Mouse (Mus musculus) E14TG2a.4 (cell line): ENCODE measurements around the gene Fam163b.

Experiments
- CTCF ChIP-seq: conservative IDR thresholded peaks from 2 replicates; pipeline ENCODE4 v1.5.1; 2014; ENCODE audit warnings: low read length
- NANOG ChIP-seq: IDR thresholded peaks from 2 replicates; pipeline ENCODE4 v1.6.1; 2014; ENCODE audit warnings: borderline replicate concordance, low read length, mixed read lengths
- POU5F1 ChIP-seq: IDR thresholded peaks from 2 replicates; pipeline ENCODE4 v1.6.1; 2014; ENCODE audit warnings: low read length, borderline replicate concordance

DNA sequence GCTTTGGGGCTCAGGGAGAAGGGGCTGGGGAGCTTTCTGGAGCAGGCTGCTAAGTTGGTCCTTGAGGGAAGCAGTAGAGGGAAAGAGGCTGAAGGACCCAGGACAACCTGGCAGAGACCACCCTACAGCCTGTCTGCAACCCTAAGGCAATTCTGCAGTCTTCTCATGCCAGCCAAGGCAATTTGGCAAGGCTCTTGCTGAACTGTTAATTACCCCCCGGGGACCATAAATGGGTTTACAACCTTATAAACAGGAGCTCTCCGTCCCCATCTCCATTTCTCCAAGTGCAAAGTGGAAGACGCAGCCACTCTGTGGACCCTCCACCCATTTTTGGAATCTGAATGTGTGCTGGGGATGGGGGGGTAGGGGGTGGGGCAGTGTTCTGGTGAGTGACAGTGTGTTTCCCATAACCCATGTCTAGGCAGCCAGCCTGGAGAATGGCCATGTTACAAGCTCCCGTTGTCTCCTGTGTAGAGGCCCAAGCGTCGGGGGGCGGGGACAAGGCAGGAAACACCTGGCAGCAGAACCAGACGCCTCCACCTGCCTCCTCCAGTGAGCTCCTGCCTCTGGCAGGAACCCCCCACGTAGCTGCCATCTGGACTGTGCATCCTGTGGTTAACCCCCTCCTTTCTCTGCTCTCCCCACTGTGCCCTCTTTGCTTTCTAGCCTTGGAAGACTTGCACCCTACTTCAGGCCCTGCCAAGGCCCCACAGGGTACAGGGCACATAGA is 20.5 kb downstream of the Fam163b start:
- no peak for TF ChIP-seq CTCF
- TF ChIP-seq POU5F1 = no peak
- TF ChIP-seq NANOG = no peak
